Mouse (Mus musculus): ENCODE data around the gene Nanos3. TPM values are rescaled to one million over a fixed set of nuclear protein-coding genes. Genes with fewer than 3 reads are reported as not detected.

Nanos3 gene
- polyA plus RNA-seq, 1 experiment from 2014 or later: 8.3 TPM

GRCm38 (mm10) chr8:84199348-84200125 lies 14.5 kb upstream of the Nanos3 start:
- ATAC-seq (ENCODE audit: low FRiP score, low read depth): no peak
- Histone ChIP-seq H3K36me3 (no peaks in the 10 kb centered on the region), H3K4me3 (no peak overlapping the region), H3K9ac (replicated peaks) (no peak overlapping the region), H3K27ac (replicated peaks) (0 out of 2 replicates have a peak overlapping the region, but pooled peaks have one; percentile 10), H3K27me3 (peaks cover 27% of the 10 kb centered on the region), H3K9me3 (no peaks in the 10 kb centered on the region), H3K4me1 (peaks cover 68% of the 10 kb centered on the region), H3K4me2 (replicated peaks) (no peak overlapping the region; the same call in 1 of the 2 replicates)
- 47% methylated on average over 11 of the region's 11 CpGs for WGBS

GRCm38 (mm10) chr8:84198871-84199270 lies 13.9 kb upstream of the Nanos3 start:
- Histone ChIP-seq H3K4me2 (replicated peaks) (peak overlapping the region; percentile 63; the same call in 1 of the 2 replicates), H3K9ac (replicated peaks) (peak overlapping the region; percentile 41), H3K27ac (replicated peaks) (peak overlapping the region; percentile 91), H3K4me3 (no peak overlapping the region), H3K9me3 (no peaks in the 10 kb centered on the region), H3K27me3 (peaks cover 27% of the 10 kb centered on the region), H3K4me1 (peaks cover 65% of the 10 kb centered on the region), H3K36me3 (no peaks in the 10 kb centered on the region)
- 19% methylated on average over 4 of the region's 4 CpGs for WGBS
- no peak for ATAC-seq (ENCODE audit: low FRiP score, low read depth)

- Histone ChIP-seq H3K27ac (replicated peaks) (peak overlapping the region; percentile 91), H3K9me3 (no peaks in the 10 kb centered on the region), H3K4me3 (peak overlapping the region; percentile 49), H3K4me2 (replicated peaks) (peak overlapping the region; percentile 63), H3K9ac (replicated peaks) (peak overlapping the region; percentile 41), H3K27me3 (peaks cover 32% of the 10 kb centered on the region), H3K4me1 (peaks cover 58% of the 10 kb centered on the region), H3K36me3 (no peaks in the 10 kb centered on the region)
- ATAC-seq (ENCODE audit: low FRiP score, low read depth): peak; percentile 82
- WGBS: 3% methylated on average over 30 of the region's 30 CpGs
Observed at GRCm38 (mm10) chr8:84197922-84198774, 13.1 kb upstream of the Nanos3 start.

- ATAC-seq (ENCODE audit: low FRiP score, low read depth): peak; percentile 65
- WGBS: 1% methylated on average over 42 of the region's 43 CpGs
- Histone ChIP-seq H3K27me3 (peaks cover 33% of the 10 kb centered on the region), H3K9me3 (no peaks in the 10 kb centered on the region), H3K4me2 (replicated peaks) (peak overlapping the region; percentile 63), H3K36me3 (no peaks in the 10 kb centered on the region), H3K9ac (replicated peaks) (peak overlapping the region; percentile 41; the same call in 1 of the 2 replicates), H3K4me3 (peak overlapping the region; percentile 49), H3K27ac (replicated peaks) (peak overlapping the region; percentile 91), H3K4me1 (peaks cover 56% of the 10 kb centered on the region)
Observed at GRCm38 (mm10) chr8:84197141-84197921, 12.3 kb upstream of the Nanos3 start.

- no peak overlapping the region for H3K4me2 ChIP-seq (replicated peaks)
- H3K9me3 ChIP-seq: no peaks in the 10 kb centered on the region
- H3K27ac ChIP-seq (replicated peaks): no peak overlapping the region
- peaks cover 12% of the 10 kb centered on the region; the same call in 1 of the 2 replicates for H3K27me3 ChIP-seq
- WGBS: 80% methylated on average over 3 of the region's 3 CpGs
- no peak overlapping the region for H3K9ac ChIP-seq (replicated peaks)
- H3K4me1 ChIP-seq: peaks cover 35% of the 10 kb centered on the region
- no peaks in the 10 kb centered on the region for H3K36me3 ChIP-seq
- ATAC-seq (ENCODE audit: low FRiP score, low read depth): no peak
- H3K4me3 ChIP-seq: no peak overlapping the region
Observed at GRCm38 (mm10) chr8:84194224-84194743, 9.3 kb upstream of the Nanos3 start.

- Histone ChIP-seq H3K27me3 (peaks cover 16% of the 10 kb centered on the region; the same call in 1 of the 2 replicates), H3K4me2 (replicated peaks) (no peak overlapping the region), H3K27ac (replicated peaks) (no peak overlapping the region), H3K9ac (replicated peaks) (no peak overlapping the region), H3K36me3 (no peaks in the 10 kb centered on the region), H3K9me3 (no peaks in the 10 kb centered on the region), H3K4me1 (peaks cover 28% of the 10 kb centered on the region), H3K4me3 (no peak overlapping the region)
- WGBS: 79% methylated on average over 5 of the region's 5 CpGs
- no peak for ATAC-seq (ENCODE audit: low FRiP score, low read depth)
Observed at GRCm38 (mm10) chr8:84193566-84193965, 8.5 kb upstream of the Nanos3 start.

- Histone ChIP-seq H3K9ac (replicated peaks) (no peak overlapping the region), H3K4me3 (no peak overlapping the region), H3K36me3 (no peaks in the 10 kb centered on the region), H3K27me3 (peaks cover 16% of the 10 kb centered on the region; the same call in 1 of the 2 replicates), H3K9me3 (no peaks in the 10 kb centered on the region), H3K4me2 (replicated peaks) (no peak overlapping the region), H3K4me1 (peaks cover 24% of the 10 kb centered on the region), H3K27ac (replicated peaks) (no peak overlapping the region)
- ATAC-seq (ENCODE audit: low FRiP score, low read depth): no peak
- WGBS: 81% methylated on average over 4 of the region's 4 CpGs
Observed at GRCm38 (mm10) chr8:84193161-84193560, 8.1 kb upstream of the Nanos3 start.

GRCm38 (mm10) chr8:84192555-84192954 lies 7.5 kb upstream of the Nanos3 start:
- peaks cover 22% of the 10 kb centered on the region for H3K27me3 ChIP-seq
- H3K9ac ChIP-seq (replicated peaks): no peak overlapping the region
- peak overlapping the region; percentile 37 for H3K4me2 ChIP-seq (replicated peaks)
- H3K4me1 ChIP-seq: peaks cover 18% of the 10 kb centered on the region
- H3K4me3 ChIP-seq: peak overlapping the region; percentile 8; the same call in 1 of the 2 replicates
- no peaks in the 10 kb centered on the region for H3K36me3 ChIP-seq
- H3K9me3 ChIP-seq: no peaks in the 10 kb centered on the region
- WGBS: 5% methylated on average over 33 of the region's 33 CpGs
- ATAC-seq (ENCODE audit: low FRiP score, low read depth): peak; percentile 59
- H3K27ac ChIP-seq (replicated peaks): peak overlapping the region; percentile 0; the same call in 1 of the 2 replicates

- Histone ChIP-seq H3K36me3 (no peaks in the 10 kb centered on the region), H3K27me3 (peaks cover 28% of the 10 kb centered on the region), H3K9me3 (no peaks in the 10 kb centered on the region), H3K4me1 (peaks cover 15% of the 10 kb centered on the region), H3K9ac (replicated peaks) (no peak overlapping the region), H3K4me3 (no peak overlapping the region), H3K27ac (replicated peaks) (peak overlapping the region; percentile 0), H3K4me2 (replicated peaks) (peak overlapping the region; percentile 37)
- ATAC-seq (ENCODE audit: low FRiP score, low read depth): peak; percentile 45
- WGBS: 47% methylated on average over 13 of the region's 13 CpGs
Observed at GRCm38 (mm10) chr8:84192023-84192422, 7.0 kb upstream of the Nanos3 start.

GRCm38 (mm10) chr8:84190191-84190867 lies 5.3 kb upstream of the Nanos3 start:
- peaks cover 19% of the 10 kb centered on the region for H3K4me1 ChIP-seq
- no peak for ATAC-seq (ENCODE audit: low FRiP score, low read depth)
- H3K27me3 ChIP-seq: peaks cover 30% of the 10 kb centered on the region
- 91% methylated on average over 7 of the region's 7 CpGs for WGBS
- no peaks in the 10 kb centered on the region for H3K36me3 ChIP-seq
- no peaks in the 10 kb centered on the region for H3K9me3 ChIP-seq
- H3K4me3 ChIP-seq: no peak overlapping the region
- no peak overlapping the region for H3K27ac ChIP-seq (replicated peaks)
- no peak overlapping the region for H3K4me2 ChIP-seq (replicated peaks)
- no peak overlapping the region for H3K9ac ChIP-seq (replicated peaks)

- Histone ChIP-seq H3K36me3 (no peaks in the 10 kb centered on the region), H3K27me3 (peaks cover 33% of the 10 kb centered on the region), H3K4me3 (no peak overlapping the region), H3K9ac (replicated peaks) (no peak overlapping the region), H3K27ac (replicated peaks) (no peak overlapping the region), H3K4me1 (peaks cover 20% of the 10 kb centered on the region), H3K9me3 (no peaks in the 10 kb centered on the region), H3K4me2 (replicated peaks) (no peak overlapping the region)
- WGBS: 65% methylated on average over 4 of the region's 4 CpGs
- no peak for ATAC-seq (ENCODE audit: low FRiP score, low read depth)
Observed at GRCm38 (mm10) chr8:84189603-84190002, 4.6 kb upstream of the Nanos3 start.

All from midbrain, embryonic 12.5 days (tissue).